Comparison of ENCODE assay signal across 32 mouse cellular contexts in genomic region chr9:7848191-7848590, GRCm38 (mm10).
"Had no signal": no experiment of that assay in that cellular context is flagged by ENCODE, and none has a peak within 500 bp of the region (broad histone marks: within the 10 kb centered on the region; RNA-seq: fewer than 3 reads in every experiment).

No protein-coding gene starts in this region.

- H3K9me3 ChIP-seq: limb, embryonic 10.5 days; limb, embryonic 12.5 days; limb, embryonic 13.5 days; limb, embryonic 15.5 days; liver, embryonic 12.5 days; liver, embryonic 13.5 days; liver, embryonic 15.5 days; lung, embryonic 15.5 days; megakaryocyte, embryonic 14.5 days; midbrain, embryonic 10.5 days; midbrain, embryonic 12.5 days; midbrain, embryonic 13.5 days; midbrain, embryonic 15.5 days; neural tube, embryonic 12.5 days had no signal

- H3K36me3 ChIP-seq: midbrain, embryonic 10.5 days; midbrain, embryonic 12.5 days; midbrain, embryonic 13.5 days; midbrain, embryonic 15.5 days; neural tube, embryonic 12.5 days had no signal

- H3K9ac ChIP-seq: limb, embryonic 12.5 days; limb, embryonic 13.5 days; limb, embryonic 15.5 days; liver, embryonic 12.5 days; liver, embryonic 13.5 days; liver, embryonic 14.5 days; liver, embryonic 15.5 days; liver, postnatal 0 days; lung, embryonic 14.5 days; lung, embryonic 15.5 days; midbrain, embryonic 12.5 days; midbrain, embryonic 13.5 days; midbrain, embryonic 15.5 days; neural tube, embryonic 12.5 days had no signal

- H3K4me2 ChIP-seq: limb, embryonic 12.5 days; limb, embryonic 13.5 days; limb, embryonic 15.5 days; liver, embryonic 11.5 days; liver, embryonic 12.5 days; liver, embryonic 13.5 days; liver, embryonic 15.5 days; lung, embryonic 14.5 days; lung, embryonic 15.5 days; midbrain, embryonic 11.5 days; midbrain, embryonic 12.5 days; midbrain, embryonic 13.5 days; midbrain, embryonic 15.5 days; neural tube, embryonic 12.5 days had no signal

- H3K4me1 ChIP-seq: limb, embryonic 10.5 days; limb, embryonic 12.5 days; limb, embryonic 13.5 days; limb, embryonic 15.5 days; liver, embryonic 12.5 days; liver, embryonic 15.5 days; midbrain, embryonic 10.5 days; midbrain, embryonic 12.5 days; midbrain, embryonic 13.5 days; midbrain, embryonic 15.5 days; neural tube, embryonic 12.5 days had no signal

- H3K27me3 ChIP-seq: limb, embryonic 12.5 days; limb, embryonic 13.5 days; limb, embryonic 15.5 days; liver, embryonic 12.5 days; liver, embryonic 13.5 days; liver, embryonic 15.5 days; lung, embryonic 15.5 days; megakaryocyte, embryonic 14.5 days; midbrain, embryonic 12.5 days; midbrain, embryonic 13.5 days; midbrain, embryonic 15.5 days; neural tube, embryonic 12.5 days had no signal

- DNase-seq: left cerebral cortex, postnatal 4 days; liver; liver, embryonic 13.5 days; liver, postnatal 0 days; lung, adult 18-20 months; lung, adult 2 months; lung, embryonic 14.5 days; lung, postnatal 10 days; lung, postnatal 14 days; lung, postnatal 36 days; lung, postnatal 4 days; midbrain, embryonic 14.5 days had no signal

- ATAC-seq: liver, embryonic 12.5 days; liver, postnatal 0 days; lung, postnatal 0 days; midbrain, embryonic 13.5 days; midbrain, embryonic 15.5 days; midbrain, embryonic 16.5 days had no signal

- H3K4me3 ChIP-seq: limb, embryonic 10.5 days; limb, embryonic 12.5 days; limb, embryonic 13.5 days; limb, embryonic 15.5 days; liver, embryonic 12.5 days; liver, embryonic 13.5 days; liver, embryonic 15.5 days; lung, embryonic 15.5 days; megakaryocyte, embryonic 14.5 days; midbrain, embryonic 10.5 days; midbrain, embryonic 12.5 days; midbrain, embryonic 13.5 days; midbrain, embryonic 15.5 days; myocyte; neural tube, embryonic 12.5 days had no signal

- H3K27ac ChIP-seq: limb, embryonic 10.5 days; limb, embryonic 12.5 days; limb, embryonic 13.5 days; limb, embryonic 15.5 days; liver, embryonic 12.5 days; liver, embryonic 13.5 days; liver, embryonic 14.5 days; liver, embryonic 15.5 days; lung, embryonic 15.5 days; macrophage; midbrain, embryonic 10.5 days; midbrain, embryonic 12.5 days; midbrain, embryonic 13.5 days; midbrain, embryonic 15.5 days; neural tube, embryonic 12.5 days had no signal
